Mouse (Mus musculus): ENCODE results near the gene Prpf6.

Prpf6 gene

DNA sequence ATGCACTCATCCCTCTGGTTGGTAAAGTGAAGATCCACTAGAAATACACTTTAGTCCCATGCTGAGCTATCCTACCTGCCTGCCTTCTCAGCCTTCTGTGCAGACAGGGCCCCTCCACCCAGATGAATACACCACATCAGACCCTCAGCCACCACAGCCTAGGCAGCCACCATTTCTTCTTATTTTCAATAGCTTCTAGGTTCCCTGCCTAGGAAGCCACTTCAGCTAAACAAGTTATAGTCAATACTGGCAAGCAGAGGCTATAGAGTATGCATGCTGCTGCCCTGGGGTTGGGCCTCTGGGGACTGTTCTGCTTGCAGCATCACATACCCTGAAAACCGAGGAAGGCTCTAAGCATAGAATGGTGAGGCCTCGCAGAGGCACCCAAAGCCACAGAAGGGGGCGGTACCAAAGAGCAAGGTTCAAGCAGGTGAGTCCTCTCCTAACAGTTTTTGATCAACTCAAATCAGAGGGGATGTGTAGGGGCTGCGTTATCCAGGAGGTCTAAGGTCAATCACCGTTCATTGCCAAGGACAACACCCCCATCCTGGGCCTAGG is at the start of gene Prpf6:
Gene Prpf6 (plus strand): TSS at position 341 of the 558 bp plus-strand sequence.
- DNase-seq (ENCODE audit: low read depth, low spot score), result peak; percentile 68

- DNase-seq (ENCODE audit: low read depth, low spot score), result no peak
Measured at GRCm38 (mm10) chr2:181546142-181546541, 45.5 kb upstream of the Prpf6 start.

- peak; percentile 37 for DNase-seq (ENCODE audit: low read depth, low spot score)
Measured at GRCm38 (mm10) chr2:181548227-181548626, 43.4 kb upstream of the Prpf6 start.

DNA sequence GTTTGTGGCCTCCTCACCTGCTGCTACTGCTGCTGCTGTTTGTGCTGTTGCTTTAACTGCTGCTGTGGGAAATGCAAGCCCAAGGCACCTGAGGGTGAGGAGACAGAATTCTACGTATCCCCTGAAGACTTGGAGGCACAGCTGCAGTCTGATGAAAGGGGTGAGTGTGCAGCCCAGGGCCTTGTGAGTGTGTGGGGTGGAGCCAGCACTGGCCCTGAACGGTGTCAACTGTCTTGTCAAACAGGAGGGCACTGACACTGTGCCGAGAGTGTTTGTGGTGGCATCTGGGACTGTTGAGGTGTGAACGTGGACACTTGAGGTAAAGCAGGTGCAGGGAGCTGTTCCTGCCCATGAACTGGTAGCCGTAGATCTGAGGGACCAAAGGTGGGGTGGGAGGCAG is 43.0 kb upstream of the Prpf6 start:
- no peak for DNase-seq (ENCODE audit: low read depth, low spot score)

DNA sequence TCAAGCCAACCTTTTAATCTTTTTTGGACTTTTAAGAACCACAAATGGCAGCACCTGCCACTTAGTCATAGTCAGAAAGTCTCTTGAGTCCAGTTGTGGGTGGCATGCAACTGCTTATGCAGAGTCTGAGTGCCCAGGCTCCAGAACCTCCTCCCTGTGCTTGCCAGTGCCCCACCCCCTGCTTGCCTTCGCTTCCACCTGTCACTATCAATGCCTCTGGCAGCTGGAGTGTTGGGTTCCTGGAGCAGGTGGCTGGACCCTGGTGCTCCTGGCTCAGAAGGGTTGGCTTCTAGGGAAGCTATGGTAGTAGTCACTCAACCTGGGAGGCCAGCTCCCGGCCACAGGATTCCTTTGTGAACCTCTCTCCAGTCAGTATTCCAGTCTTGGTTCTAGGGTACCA is 41.4 kb upstream of the Prpf6 start:
- DNase-seq (ENCODE audit: low read depth, low spot score), result no peak

DNA sequence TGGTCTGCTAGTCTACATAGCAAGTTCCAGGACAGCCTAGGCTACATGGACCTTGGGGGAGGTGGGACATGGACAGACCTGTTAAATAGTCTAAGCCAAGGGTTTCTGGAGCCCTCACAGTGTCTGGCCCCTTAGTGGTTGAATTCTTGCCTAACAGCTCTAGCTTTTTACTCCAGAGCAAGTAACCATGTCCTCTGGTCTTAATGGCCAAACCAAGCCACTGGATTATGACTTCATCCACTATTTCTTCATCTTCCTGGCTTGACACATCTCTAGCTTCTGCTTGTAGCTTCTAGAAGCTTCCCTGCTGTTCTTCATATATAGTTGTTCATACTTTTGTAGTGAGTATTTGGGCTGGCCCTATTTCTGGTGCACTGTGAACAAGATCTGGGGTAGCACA is 37.9 kb upstream of the Prpf6 start:
- DNase-seq (ENCODE audit: low read depth, low spot score), result no peak

GRCm38 (mm10) chr2:181567338-181567737 is 24.3 kb upstream of the Prpf6 start:
- DNase-seq (ENCODE audit: low read depth, low spot score), result no peak

DNA sequence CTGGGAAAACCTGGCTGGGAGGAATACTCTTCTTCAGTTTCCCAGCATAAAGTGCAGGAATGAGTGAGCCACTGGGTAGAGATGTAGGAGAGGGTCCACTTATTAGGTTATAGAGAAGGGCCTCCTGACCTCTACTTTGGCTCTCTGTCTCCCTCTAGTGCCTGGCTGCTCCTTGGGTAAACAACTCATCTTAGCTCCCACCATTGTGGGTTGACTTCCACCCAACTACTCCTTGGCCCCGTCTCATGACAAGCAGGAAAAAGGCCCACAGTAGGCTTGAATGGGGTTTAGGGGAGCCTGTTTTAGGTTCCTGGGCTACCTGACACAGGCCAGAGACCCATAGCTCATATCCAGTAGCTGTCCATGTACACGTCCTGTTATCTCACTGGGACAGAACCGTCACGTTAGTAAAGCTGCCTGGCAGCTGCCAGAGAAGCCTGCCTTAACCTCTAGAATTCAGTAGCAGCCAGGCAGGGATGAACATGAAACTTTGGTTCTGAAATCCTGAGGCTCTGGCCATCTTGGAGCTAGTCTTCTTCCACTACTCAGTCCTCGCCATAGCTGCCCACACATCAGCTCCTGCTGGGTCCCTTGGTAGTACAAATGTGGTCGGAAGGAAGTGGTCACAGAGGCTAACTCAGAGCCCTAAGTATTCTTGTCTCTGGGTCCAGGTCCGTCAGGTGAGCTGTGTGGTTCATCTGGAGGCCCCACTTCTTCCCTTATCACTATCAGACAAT is 23.2 kb upstream of the Prpf6 start:
- peak; percentile 55 for DNase-seq (ENCODE audit: low read depth, low spot score)

GRCm38 (mm10) chr2:181569856-181570255 is 21.8 kb upstream of the Prpf6 start:
- no peak for DNase-seq (ENCODE audit: low read depth, low spot score)

GRCm38 (mm10) chr2:181570375-181570774 is 21.3 kb upstream of the Prpf6 start:
- no peak for DNase-seq (ENCODE audit: low read depth, low spot score)

GRCm38 (mm10) chr2:181570921-181571595 is 20.6 kb upstream of the Prpf6 start:
- DNase-seq (ENCODE audit: low read depth, low spot score), result no peak

GRCm38 (mm10) chr2:181571941-181572670 is 19.6 kb upstream of the Prpf6 start:
- no peak for DNase-seq (ENCODE audit: low read depth, low spot score)

DNA sequence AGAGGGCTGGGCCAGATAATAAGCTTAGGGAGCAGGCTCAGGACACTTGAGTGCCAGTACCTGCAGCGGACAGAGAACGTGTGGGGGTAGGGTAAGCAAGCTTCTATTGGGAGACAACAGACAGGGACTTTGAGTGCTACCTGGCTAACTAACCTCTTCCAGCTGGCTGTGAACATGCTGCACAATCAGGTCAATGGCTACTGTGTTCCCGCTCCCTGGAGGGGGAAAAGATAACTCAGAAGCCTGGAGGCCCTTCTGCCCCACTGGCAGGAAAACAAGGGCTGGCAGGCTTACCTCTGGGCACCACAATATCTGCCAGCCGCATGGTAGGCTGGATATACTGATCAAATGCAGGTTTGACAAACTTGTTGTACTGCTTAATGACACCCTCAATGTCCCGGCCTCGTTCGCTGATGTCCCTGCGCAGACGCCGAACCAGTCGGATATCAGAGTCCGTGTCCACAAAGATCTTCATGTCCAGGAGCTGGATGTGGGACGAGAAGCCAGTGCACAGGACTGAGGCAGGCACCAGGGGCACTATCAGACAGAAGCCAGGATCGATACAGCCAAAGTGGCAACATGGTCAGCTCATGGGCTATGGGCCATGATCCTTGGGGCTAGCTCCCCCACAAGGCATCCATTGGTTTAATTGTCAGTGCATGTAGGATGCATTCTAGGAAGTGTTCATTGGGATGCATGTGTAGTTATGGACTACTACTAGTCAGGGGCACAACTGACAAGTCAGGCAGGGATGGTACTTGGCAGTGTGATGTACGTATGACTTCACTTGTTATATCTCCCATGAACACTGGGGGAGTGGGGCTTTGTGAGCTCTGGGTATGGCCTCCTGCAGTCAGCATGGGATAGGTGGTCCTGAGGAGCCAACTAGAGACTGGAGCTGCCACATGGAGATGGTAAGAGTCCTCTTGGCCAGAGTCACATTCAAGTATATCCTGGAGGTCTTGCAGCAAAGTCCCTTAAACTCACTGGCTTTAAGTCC is 18.4 kb upstream of the Prpf6 start:
- no peak for DNase-seq (ENCODE audit: low read depth, low spot score)

- DNase-seq (ENCODE audit: low read depth, low spot score), result no peak
Measured at GRCm38 (mm10) chr2:181573961-181574360, 17.7 kb upstream of the Prpf6 start.

DNA sequence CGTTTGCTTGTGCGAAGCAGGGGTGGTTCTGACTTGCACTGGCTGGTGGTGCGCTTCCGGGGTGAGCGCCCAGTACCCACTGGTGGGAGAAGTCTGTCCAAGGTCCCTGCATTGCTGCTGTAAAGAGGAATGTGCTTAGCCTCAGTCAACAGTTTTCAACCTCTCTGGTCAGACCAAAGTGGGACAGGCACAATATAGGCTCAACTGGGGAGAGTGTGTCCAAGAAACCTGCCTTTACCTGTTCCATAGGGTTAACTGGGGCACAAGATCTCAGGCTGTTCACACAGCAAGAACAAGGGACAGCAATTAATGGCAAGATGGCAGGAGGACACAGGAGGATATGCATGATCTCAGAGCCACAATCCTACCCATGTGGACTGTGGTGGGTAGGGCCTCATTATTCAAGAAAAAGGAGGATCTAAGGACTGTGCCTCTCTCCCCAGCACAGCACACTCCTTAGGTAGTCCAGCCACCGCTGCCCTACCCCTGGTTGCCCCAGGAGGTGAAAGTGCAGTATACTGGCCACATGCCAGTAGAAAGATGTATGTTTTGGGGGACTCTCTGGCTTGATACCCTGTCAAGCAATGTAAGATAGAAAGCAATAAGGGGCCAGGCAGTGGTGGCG is 16.6 kb upstream of the Prpf6 start:
- no peak for DNase-seq (ENCODE audit: low read depth, low spot score)

- no peak for DNase-seq (ENCODE audit: low read depth, low spot score)
Measured at GRCm38 (mm10) chr2:181576613-181577012, 15.1 kb upstream of the Prpf6 start.

DNA sequence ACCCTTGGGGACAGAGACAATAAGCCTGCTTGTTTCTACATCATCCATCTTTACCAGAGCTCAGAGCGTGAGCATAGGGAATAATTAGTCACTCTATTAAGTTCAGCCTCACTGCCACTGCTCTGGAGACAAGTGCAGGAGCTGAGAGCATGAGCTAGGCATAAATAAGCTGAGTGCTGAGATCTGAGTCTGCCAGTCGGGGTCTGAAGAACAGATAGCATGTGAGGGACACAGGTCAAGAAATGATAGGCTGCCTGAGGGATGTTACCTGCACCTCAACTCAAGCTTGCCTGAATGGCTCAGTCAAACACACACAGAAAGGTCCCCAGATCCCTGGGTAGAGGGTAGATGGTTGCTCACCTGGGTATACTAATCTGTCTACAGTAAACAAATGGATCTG is 14.5 kb upstream of the Prpf6 start:
- DNase-seq (ENCODE audit: low read depth, low spot score), result no peak

- no peak for DNase-seq (ENCODE audit: low read depth, low spot score)
Measured at GRCm38 (mm10) chr2:181577981-181578581, 13.6 kb upstream of the Prpf6 start.

DNA sequence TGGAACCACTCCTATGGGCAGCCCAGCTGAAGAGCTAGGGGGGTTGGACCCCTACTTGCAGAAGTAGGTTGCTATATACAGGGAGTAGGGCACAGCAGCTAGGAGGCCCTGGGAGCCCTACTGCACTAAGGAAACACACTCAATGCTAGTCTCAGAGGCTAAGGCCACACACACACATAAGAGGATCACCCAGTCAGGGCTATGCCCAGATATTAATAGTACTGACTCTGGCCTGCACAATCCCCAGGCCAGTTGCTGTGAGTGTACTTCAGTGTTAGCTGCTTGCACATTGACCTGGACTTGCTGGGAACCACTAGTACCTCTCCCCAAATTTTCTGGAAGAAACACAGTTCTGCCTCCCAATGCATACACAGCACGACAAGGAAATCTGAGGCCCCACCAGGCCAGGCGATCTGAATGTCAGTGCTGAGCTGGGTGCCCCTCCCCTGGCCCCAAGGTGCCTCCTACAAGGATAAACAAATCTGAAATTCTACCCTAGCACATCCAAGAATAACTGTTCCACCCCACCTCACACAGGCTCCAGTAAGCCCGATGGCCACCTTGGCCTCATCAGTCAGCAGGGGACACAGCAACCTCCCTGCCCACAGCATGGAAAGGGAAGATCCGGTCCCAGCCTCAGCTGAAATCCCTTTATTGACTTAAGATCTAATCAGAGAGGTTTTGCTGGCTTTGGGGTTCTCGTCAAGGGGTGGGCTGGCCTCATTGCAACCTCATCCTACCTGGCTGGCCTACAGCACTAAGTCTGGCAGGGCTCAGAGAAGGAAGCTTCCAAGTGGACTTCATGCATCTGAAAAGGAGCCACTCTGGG is 12.7 kb upstream of the Prpf6 start:
- DNase-seq (ENCODE audit: low read depth, low spot score), result no peak

Measured in A20 (cell line).